Mouse (Mus musculus) frontal cortex, postnatal 10 days (tissue): ENCODE results near the gene Gm11127.
"Not testable (repeated sequence)": the region's sequence is repeated elsewhere in the genome, so short reads cannot be mapped to it uniquely, and the experiment has no call there.

Experiments used
- DNase-seq, 2 experiments: peaks; one replicate each; pipeline ENCODE4 v3.0.0; 2022; ENCODE audit warnings: low spot score in 2 of 2, mixed read lengths in 1 of 2

Gene Gm11127

GRCm38 (mm10) chr17:36031583-36032331 is 26.4 kb downstream of the Gm11127 start:
- DNase-seq, result not testable (repeated sequence)

GRCm38 (mm10) chr17:36030703-36031582 is 27.2 kb downstream of the Gm11127 start:
- DNase-seq, result not testable (repeated sequence)

DNA sequence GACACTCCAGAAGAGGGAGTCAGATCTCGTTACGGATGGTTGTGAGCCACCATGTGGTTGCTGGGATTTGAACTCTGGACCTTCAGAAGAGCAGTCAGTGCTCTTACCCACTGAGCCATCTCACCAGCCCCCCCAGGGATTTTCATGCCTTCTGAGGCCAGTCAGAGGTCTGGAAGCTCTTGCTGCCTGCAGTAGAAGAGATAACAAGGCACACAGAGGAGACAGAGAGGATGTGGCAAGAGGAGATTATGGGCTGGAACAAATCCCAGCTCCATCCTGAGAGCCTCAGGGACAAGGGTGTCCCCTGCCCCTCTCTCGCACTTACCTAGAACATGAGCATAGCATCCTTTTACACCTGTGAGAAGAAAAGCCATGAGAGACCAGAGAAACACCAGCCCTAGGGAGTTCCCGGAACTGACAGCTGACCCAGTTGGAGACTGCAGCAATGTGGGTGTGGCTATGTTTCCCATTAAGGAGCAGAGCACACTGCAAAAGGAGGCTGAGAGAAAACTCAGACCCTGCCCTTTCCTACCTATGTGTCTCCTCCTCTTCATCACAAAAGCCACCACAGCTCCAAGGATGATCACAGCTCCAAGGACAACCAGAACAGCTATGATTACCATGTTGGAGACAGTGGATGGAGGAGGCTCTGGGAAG is 28.0 kb downstream of the Gm11127 start:
- DNase-seq, result not testable (repeated sequence)

DNA sequence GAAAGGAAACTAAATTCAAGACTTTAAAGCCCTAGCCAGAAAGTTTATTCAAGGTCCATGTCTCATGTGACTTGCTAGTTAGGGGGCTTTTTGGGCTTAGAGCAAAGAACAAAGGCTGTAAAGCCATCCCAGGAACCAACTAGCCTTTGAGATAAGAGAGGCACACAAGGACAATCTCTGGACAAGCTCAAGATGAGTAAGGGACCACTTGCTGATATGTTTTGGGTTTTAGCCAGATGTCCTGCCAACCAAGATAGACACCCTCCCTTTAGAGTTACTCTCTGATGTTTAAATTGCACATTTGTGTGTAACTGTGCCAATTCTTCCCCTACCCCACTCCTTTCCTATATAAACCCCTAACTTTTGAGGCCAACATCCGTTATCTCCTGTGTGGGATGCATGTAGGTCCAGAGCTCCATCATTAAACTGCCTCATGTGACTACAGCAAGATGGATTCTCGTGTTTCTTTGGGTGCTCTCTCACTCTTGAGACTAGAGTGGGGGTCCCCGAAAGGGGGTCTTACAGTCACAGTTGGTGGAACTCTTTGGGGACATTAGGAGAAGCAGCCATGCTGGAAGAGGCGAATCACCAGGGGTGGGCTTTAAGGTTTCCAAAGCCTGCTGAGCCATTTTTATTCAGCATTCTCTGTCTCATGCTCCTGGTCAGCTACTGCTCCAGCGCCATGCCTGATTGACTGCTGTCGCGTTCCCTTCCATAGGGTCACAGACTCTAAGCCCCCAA is 29.1 kb downstream of the Gm11127 start:
- DNase-seq, result no peak

DNA sequence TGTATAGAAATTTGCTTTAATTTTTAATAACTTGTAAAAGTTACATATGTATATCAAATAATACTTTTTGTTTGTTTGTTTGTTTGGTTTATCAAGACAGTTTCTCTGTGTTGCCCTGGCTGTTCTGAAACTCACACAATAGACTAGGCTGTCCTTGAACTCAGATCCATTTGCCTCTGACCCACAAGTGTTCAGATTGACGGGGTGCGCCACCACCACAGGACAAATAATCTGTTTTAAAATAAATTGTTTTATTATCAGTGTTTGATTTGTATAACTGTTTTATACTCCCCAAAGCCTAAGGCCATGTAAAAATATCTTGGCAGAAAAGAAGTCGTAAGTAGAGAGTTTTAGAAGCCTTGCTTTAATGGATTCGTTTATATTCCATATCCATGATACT is 30.5 kb downstream of the Gm11127 start:
- no peak for DNase-seq

DNA sequence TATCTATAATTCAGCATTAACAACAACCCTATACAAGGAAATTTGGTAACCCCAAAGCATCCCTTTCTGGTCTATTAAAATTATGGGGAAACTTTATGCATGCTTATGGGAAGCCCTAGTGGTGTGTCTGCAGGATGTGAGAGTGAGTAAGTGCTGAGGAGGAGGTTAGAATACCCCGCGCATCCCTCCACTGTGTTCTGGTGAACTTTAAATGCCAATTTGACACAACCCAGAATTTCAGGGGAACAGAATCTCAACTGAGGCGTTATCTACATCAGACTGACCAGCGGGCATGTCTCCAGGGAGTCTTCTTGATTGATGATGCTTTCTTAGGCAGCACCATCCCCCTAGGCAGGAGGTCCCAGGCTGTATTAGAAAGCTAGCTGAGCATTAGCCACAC is 32.3 kb downstream of the Gm11127 start:
- no peak for DNase-seq

DNA sequence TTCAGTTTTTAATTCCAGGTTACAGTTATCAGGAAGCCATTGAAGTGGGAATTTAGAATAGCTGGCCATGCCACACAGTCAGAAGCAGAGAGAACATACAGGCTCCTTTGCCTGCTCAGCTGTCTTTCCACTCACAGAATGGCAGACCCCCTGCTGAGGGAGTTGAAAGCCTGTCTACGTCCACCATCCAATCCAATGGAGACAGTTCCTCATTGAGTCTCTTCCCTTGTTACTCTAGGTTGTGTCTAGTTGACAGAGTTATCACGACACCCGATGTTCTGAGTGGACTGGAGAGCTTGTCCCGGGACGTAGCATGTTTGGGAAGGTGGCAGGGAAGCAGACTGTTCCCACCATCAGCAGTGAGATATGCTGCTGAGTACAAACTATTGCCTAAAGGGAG is 33.0 kb downstream of the Gm11127 start:
- no peak for DNase-seq

DNA sequence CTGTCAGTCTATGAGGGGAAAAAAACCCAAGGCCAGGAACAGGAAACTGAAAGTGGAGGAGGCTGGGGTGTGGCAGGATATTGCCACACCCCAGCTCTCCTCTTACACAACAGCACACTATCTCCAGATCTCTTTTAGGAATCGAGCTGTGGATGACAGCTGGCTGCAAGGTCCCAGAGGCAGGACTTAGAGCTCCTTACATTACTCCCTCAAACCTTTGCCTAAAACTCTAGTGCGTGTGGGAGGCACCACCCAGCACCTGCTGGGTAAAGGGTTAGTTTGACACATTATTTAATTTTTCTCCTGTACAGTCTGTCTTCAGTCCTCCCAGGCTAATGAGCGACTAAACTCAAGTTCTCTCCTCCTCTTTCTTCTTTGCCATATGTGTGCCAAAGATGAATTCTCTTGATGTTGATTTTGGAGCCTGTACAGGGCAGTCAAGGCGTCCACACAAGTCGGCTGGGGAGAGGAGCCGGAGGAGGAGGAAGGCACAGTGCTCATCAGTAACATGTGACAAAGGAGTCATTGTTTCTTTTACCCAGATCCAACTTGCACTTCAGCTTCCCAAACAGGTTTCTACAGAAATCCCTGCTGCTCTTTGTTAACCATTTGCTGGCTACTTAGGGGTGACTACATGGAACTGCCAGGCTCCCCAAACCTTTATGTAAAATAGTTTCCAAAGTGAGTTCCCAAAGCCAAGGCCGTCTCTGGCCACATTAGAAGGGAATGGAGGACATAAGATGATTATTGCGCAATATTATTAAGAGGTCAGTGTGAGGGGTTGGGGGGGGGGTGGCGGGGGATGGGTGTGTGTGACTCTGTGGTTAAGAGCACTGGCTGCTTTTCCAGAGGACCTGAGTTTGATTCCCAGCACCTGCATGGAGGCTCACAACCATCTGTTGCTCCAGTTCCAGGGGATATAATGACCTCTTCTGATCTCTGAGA is 34.2 kb downstream of the Gm11127 start:
- no peak for DNase-seq

DNA sequence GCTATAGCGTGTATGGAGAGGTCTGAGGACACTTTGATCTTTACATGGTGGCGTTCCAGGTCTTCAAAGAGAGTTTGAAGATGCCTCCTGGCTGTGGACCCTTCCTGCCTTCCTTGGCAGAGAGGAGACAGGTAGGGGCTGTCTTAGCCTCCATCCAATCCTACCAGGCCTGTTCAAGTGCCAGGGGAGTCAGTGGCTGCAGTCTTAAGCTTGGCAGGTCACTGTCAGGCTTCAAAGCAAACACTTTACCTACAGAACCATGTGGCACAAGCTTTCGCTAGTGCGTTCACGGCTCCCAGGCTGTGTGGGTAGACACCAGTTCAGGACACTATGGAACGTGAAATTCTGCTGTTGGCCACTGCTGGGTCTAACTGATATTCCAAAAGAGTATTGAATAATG is 35.2 kb downstream of the Gm11127 start:
- no peak for DNase-seq

DNA sequence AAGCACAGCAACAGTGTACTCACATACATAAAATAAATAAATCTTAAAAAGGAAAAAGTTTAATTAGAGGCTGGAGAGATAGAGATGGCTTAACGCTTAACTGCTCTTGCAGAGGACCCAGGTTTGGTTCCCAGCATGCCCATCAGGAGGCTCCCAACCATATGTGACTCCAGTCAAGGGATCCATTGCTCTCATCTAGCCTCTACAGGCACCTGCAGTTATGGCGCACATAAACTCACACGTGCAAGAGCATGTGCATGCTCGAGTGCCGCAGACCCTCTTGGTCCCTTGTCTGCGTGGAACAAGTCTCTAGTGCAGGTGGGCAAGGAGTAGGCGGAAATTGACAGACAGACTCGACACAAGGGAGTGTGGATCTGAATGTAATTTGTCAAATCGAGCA is 36.1 kb downstream of the Gm11127 start:
- no peak for DNase-seq

GRCm38 (mm10) chr17:36021309-36021708 is 36.9 kb downstream of the Gm11127 start:
- DNase-seq, result no peak

GRCm38 (mm10) chr17:36020191-36021073 is 37.7 kb downstream of the Gm11127 start, which contains the start of gene H2-T24:
Gene H2-T24 (minus strand): TSS chr17:36020560.
- peak in 1 of 2 experiments; percentile 29 for DNase-seq

GRCm38 (mm10) chr17:36019519-36019918 is 38.7 kb downstream of the Gm11127 start:
- DNase-seq, result no peak

- no peak for DNase-seq
Observed at GRCm38 (mm10) chr17:36018979-36019378, 39.2 kb downstream of the Gm11127 start.

- DNase-seq, result no peak
Observed at GRCm38 (mm10) chr17:36017046-36017445, 41.1 kb downstream of the Gm11127 start.

GRCm38 (mm10) chr17:36014977-36015376 is 43.2 kb downstream of the Gm11127 start:
- no peak for DNase-seq
